Mouse (Mus musculus) embryonic facial prominence, embryonic 10.5 days (tissue): ENCODE measurements around the gene Trpc4ap. TPM values are rescaled to one million over a fixed set of nuclear protein-coding genes. Genes with fewer than 3 reads are reported as not detected.

Experiments
- DNase-seq: peaks from one replicate; pipeline ENCODE4 v3.0.0-alpha.2; 2017; ENCODE audit warnings: low spot score
- H3K27ac ChIP-seq: fragments of 300-500 bp; sonication (generic); replicated peaks from 2 replicates; pipeline ENCODE4 v1.5.1; 2016; ENCODE audit warnings: mild to moderate bottlenecking
- H3K27me3 ChIP-seq: fragments of 300-500 bp; sonication (generic); replicated peaks from 2 replicates; pipeline ENCODE4 v1.6.1; 2016; ENCODE audit warnings: low read depth, mild to moderate bottlenecking; ENCODE audit not compliant: poor library complexity, severe bottlenecking
- H3K36me3 ChIP-seq: fragments of 300-500 bp; sonication (generic); replicated peaks from 2 replicates; pipeline ENCODE4 v1.6.1; 2016; ENCODE audit warnings: mild to moderate bottlenecking, moderate library complexity
- H3K4me1 ChIP-seq: fragments of 300-500 bp; sonication (generic); 2 replicates; pipeline ENCODE4 v1.6.1; 2016
- H3K4me3 ChIP-seq: fragments of 300-500 bp; sonication (generic); 2 replicates; pipeline ENCODE4 v1.5.1; 2016; ENCODE audit warnings: mild to moderate bottlenecking, moderate library complexity
- H3K9me3 ChIP-seq: fragments of 300-500 bp; sonication (generic); 2 replicates; pipeline ENCODE4 v1.6.1; 2016; ENCODE audit warnings: mild to moderate bottlenecking
- WGBS: fragments of 180-500 bp; shearing (Covaris S2); methylation state at CpG from one replicate; pipeline ENCODE4 v1.1.7; 2016; 5-methylcytosine and 5-hydroxymethylcytosine counted together
- polyA plus RNA-seq: library from polyadenylated mRNA; unstranded; fragments of >200 nt; fragmentation: Nextera tagmentation; extraction: Ambion mirVana; gene quantifications from 2 replicates; pipeline ENCODE4 v1.2.1, GENCODE M21; 2016

The Trpc4ap gene
- polyA plus RNA-seq, 1 experiment from 2014 or later, result 126 TPM

DNA sequence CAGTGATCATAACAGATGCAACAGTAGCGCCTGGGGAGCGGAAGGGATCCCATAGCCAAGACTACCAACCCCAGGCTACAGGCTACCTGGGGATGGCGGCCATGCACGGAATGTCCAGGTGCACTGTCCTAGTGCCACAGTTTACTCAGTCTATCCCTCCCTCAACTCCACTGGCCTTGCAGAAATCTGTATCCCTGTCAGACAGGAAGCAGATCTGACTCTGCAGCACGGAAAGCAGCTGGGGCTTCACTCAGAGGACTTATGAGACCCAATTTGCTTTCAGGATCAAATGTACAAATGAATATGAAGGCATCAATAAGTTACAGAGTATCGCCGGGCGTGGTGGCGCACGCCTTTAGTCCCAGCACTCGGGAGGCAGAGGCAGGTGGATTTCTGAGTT is 4.4 kb downstream of the Trpc4ap start:
- peaks cover 37% of the 10 kb centered on the region for H3K36me3 ChIP-seq
- H3K27me3 ChIP-seq, result no peaks in the 10 kb centered on the region
- 96% methylated on average over 11 of the region's 11 CpGs for WGBS
- H3K4me1 ChIP-seq, result peaks cover 21% of the 10 kb centered on the region
- DNase-seq, result no peak
- no peak overlapping the region for H3K4me3 ChIP-seq
- H3K27ac ChIP-seq, result no peak overlapping the region
- H3K9me3 ChIP-seq, result no peaks in the 10 kb centered on the region

DNA sequence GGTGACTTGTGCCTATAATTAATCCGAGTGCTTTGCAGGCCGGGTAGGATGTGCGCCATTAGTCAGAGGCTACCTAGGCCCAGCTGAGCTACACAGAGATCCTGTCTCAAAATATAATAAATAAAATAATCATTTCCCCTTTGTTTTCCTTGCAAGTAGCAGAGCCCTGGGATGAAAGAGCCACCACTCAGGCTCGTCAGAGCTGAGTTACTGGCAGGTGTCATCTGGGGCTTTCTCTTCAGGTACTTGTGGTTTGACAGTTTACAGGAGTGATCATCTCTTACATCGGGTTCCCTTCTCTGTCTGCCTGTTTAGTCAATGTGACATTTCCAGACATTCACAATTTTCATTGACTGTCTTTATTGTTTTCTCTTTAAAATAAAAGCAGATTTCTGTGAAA is 5.6 kb downstream of the Trpc4ap start:
- Histone ChIP-seq H3K27ac (no peak overlapping the region), H3K4me1 (peaks cover 21% of the 10 kb centered on the region), H3K4me3 (no peak overlapping the region), H3K9me3 (no peaks in the 10 kb centered on the region), H3K27me3 (no peaks in the 10 kb centered on the region), H3K36me3 (peaks cover 33% of the 10 kb centered on the region)
- WGBS, result 90% methylated on average over 5 of the region's 5 CpGs
- no peak for DNase-seq

DNA sequence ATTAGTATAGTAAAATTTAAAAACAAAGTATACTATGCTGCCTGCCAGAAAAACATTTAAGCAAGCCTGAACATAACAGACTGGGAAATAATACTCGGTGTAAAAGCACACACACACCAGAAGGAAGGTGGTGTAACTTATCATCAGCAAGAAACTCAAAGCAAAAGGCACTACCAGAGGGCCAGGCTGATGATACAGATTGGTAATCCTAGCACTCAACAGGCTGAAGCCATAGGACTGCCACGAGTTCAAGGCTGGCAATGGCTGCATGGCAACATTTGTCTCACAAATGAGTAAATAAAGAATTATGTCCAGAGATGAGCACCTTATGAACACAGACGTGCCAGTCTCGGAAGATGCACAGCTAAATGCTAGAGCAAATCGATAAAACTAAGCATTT is 8.4 kb downstream of the Trpc4ap start:
- WGBS, result 93% methylated on average over 5 of the region's 5 CpGs
- H3K27me3 ChIP-seq, result no peaks in the 10 kb centered on the region
- H3K4me3 ChIP-seq, result no peak overlapping the region
- H3K27ac ChIP-seq, result no peak overlapping the region
- H3K9me3 ChIP-seq, result no peaks in the 10 kb centered on the region
- peaks cover 36% of the 10 kb centered on the region for H3K36me3 ChIP-seq
- DNase-seq, result no peak
- H3K4me1 ChIP-seq, result peaks cover 3% of the 10 kb centered on the region; the same call in 1 of the 2 replicates

DNA sequence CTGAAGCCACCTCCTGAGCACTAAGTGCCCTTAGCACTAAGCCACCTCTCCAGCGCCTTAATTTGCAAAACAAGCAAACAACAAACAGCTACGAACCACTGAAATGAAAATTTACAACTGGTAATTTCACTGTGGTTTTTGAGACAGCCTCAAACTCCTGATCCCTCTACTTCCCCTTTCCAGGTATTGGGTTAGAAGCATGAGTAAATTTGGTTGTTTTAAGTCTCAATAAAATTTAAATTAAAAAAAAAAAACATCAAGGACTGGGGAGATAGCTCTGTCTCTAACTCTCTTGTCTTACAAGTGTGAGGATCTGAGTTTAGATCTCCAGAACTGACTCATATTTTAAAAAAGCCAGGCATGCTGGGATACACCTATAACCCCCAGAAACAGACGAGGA is 9.0 kb downstream of the Trpc4ap start:
- H3K4me3 ChIP-seq, result no peak overlapping the region
- DNase-seq, result no peak
- H3K9me3 ChIP-seq, result no peaks in the 10 kb centered on the region
- peaks cover 3% of the 10 kb centered on the region; the same call in 1 of the 2 replicates for H3K4me1 ChIP-seq
- H3K27me3 ChIP-seq, result no peaks in the 10 kb centered on the region
- H3K36me3 ChIP-seq, result peaks cover 36% of the 10 kb centered on the region
- WGBS, result 75% methylated on average over 3 of the region's 3 CpGs
- H3K27ac ChIP-seq, result no peak overlapping the region

DNA sequence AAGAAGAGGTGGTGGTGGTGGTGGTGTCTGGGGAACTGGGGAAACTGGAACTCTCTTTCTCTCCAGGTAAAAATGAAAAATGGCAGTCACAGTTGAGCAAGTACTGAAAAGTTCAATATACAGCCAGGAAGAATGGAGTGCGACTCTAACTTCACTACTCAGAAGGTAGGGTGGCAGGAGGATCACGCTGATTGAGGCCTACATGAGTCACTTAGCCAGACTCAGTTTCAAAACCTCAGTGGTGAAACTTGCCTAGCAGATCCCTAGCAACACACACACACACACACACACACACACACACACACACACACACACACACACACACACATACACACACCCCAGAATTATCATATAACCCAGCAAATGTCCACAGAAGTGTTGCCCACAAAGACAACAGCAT is 10.3 kb downstream of the Trpc4ap start:
- no peak for DNase-seq
- H3K4me3 ChIP-seq, result no peak overlapping the region
- peaks cover 3% of the 10 kb centered on the region; the same call in 1 of the 2 replicates for H3K4me1 ChIP-seq
- no peaks in the 10 kb centered on the region for H3K9me3 ChIP-seq
- 87% methylated on average over 2 of the region's 2 CpGs for WGBS
- no peak overlapping the region for H3K27ac ChIP-seq
- H3K27me3 ChIP-seq, result no peaks in the 10 kb centered on the region
- peaks cover 27% of the 10 kb centered on the region for H3K36me3 ChIP-seq

DNA sequence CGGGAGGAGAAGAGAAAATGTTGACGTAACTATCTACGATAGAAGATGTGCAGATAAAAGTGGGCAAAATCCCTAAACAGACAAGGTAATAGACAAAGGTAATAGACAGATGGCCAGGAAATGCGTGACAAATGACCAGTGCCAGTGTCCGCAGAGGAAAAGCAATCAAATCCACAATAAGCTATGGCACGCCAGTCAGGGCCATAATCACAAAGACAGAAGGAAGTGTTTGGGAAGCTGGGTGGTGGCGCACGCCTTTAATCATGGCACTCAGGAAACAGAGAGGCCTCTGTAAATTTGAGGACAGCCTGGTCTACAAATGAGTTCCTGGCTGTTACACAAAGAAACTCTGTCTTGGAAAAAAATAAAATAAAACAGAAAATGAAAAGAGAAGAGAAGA is 11.0 kb downstream of the Trpc4ap start:
- Histone ChIP-seq H3K27ac (no peak overlapping the region), H3K4me1 (peaks cover 3% of the 10 kb centered on the region; the same call in 1 of the 2 replicates), H3K27me3 (no peaks in the 10 kb centered on the region), H3K9me3 (no peaks in the 10 kb centered on the region), H3K36me3 (peaks cover 21% of the 10 kb centered on the region), H3K4me3 (no peak overlapping the region)
- WGBS, result 75% methylated on average over 8 of the region's 8 CpGs
- no peak for DNase-seq

DNA sequence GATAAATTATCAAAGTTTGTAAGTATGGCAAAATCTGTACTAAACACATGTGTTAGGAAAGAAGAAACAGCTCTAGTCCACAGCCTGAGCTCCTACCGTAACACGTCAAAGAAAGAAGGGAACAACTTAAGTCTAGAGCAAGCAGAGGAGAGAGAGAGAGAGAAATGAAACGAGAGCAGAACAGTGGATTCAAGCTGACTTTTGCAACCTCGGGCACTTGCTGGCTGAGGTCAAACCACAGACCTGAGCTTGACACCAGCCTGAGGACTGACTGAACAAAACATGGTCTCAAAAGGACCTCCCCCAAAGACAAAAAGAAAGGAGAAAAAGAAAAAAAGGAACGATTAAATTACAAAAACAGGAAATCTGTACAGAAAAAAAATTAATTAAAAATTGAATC is 11.6 kb downstream of the Trpc4ap start:
- no peaks in the 10 kb centered on the region for H3K27me3 ChIP-seq
- H3K27ac ChIP-seq, result no peak overlapping the region
- no peak for DNase-seq
- WGBS, result 77% methylated on average over 5 of the region's 5 CpGs
- peaks cover 16% of the 10 kb centered on the region for H3K36me3 ChIP-seq
- H3K9me3 ChIP-seq, result no peaks in the 10 kb centered on the region
- peaks cover 3% of the 10 kb centered on the region; the same call in 1 of the 2 replicates for H3K4me1 ChIP-seq
- no peak overlapping the region for H3K4me3 ChIP-seq

DNA sequence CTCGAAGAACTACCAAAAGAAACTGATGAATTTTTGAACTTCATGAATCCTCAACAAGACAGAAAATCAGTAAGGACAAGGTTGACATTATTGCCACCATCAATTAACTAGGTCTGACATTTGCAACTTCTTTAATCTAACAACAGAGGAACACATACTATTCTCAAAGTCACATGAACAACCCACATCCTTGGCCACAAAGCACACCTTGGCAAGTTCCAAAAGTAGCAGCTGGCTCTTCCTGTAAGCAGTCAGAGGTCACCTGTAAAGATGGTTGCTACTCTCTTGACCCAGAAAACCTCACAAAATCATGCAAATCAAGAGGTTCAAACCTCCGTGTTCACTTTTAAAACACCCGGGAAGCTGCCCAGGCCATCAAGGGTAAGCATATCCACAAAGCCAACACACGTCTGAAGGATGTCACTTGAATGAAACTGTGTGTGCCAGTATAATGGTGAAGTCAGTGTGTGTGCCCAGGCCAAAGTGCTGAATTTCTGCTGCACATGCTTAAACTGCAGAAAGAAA is 12.5 kb downstream of the Trpc4ap start:
- no peak overlapping the region for H3K27ac ChIP-seq
- 95% methylated on average over 4 of the region's 4 CpGs for WGBS
- no peaks in the 10 kb centered on the region for H3K27me3 ChIP-seq
- H3K36me3 ChIP-seq, result peaks cover 14% of the 10 kb centered on the region
- no peaks in the 10 kb centered on the region for H3K9me3 ChIP-seq
- peaks cover 3% of the 10 kb centered on the region; the same call in 1 of the 2 replicates for H3K4me1 ChIP-seq
- H3K4me3 ChIP-seq, result no peak overlapping the region
- no peak for DNase-seq

DNA sequence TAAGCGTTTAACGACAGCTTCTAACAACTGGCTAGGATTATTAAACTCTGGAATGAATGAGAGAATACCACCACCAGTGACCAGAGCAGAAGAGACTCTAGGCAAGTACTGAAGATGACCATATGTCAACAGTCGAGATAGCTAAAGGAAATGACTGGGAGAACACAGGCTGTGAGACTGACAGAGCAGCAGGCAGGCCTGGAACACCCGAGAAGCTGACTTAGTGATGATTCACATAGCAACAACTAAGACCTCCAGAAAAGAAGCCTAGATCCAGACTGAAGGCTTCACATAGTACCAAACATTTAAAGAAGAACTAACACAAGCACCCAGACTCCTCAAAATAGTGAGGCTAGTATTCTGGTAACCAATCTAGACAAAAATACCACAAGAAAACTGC is 17.1 kb downstream of the Trpc4ap start:
- Histone ChIP-seq H3K9me3 (no peaks in the 10 kb centered on the region), H3K4me3 (no peak overlapping the region), H3K27ac (no peak overlapping the region), H3K4me1 (no peaks in the 10 kb centered on the region), H3K27me3 (no peaks in the 10 kb centered on the region), H3K36me3 (peaks cover 33% of the 10 kb centered on the region)
- DNase-seq, result no peak
- WGBS, result 74% methylated on average over 4 of the region's 4 CpGs

DNA sequence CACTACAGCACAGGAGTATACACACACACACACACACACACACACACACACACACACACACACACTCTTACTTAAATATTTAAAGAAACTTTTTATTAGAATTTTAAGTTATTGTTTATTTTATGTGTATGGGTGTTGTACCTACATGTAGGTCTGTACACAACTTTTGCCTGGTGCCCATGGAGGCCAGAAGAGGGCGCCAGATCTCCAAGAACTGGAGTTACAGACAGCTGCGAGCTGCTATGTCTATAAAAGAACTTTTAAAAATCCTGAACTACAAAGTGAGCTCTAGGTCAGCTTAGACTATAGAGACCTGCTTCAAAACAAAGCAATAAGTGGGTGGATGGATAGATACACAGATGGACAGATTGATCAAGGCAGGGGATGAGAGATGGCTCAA is 18.6 kb downstream of the Trpc4ap start:
- peak; percentile 55 for DNase-seq
- no peaks in the 10 kb centered on the region for H3K4me1 ChIP-seq
- no peaks in the 10 kb centered on the region for H3K27me3 ChIP-seq
- no peaks in the 10 kb centered on the region for H3K9me3 ChIP-seq
- H3K36me3 ChIP-seq, result peaks cover 37% of the 10 kb centered on the region
- H3K27ac ChIP-seq, result no peak overlapping the region
- H3K4me3 ChIP-seq, result no peak overlapping the region
- WGBS, result 32% methylated on average over 2 of the region's 2 CpGs

DNA sequence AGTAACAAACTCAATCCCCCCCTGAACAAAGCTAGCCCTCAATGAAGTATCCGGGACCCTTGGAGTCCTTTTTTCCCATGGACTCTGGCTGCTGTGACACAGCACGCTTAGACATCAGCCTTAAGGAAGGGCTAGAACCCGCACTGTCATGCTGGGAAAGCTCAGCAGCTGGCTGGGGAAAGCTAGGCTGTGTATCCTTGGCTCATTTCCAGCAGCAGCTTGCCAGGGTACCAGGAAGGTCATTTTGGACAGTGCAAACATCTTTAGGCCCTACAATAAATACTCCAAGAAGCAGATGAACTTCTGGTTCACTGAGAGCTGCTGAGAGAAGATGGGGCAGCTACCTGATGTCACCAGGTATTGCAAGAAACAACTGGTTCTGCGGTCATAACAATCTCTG is 20.9 kb downstream of the Trpc4ap start:
- H3K4me3 ChIP-seq, result no peak overlapping the region
- H3K36me3 ChIP-seq, result peaks cover 59% of the 10 kb centered on the region
- WGBS, result 91% methylated on average over 4 of the region's 4 CpGs
- H3K27me3 ChIP-seq, result no peaks in the 10 kb centered on the region
- H3K27ac ChIP-seq, result no peak overlapping the region
- no peaks in the 10 kb centered on the region for H3K9me3 ChIP-seq
- H3K4me1 ChIP-seq, result no peaks in the 10 kb centered on the region
- DNase-seq, result no peak

DNA sequence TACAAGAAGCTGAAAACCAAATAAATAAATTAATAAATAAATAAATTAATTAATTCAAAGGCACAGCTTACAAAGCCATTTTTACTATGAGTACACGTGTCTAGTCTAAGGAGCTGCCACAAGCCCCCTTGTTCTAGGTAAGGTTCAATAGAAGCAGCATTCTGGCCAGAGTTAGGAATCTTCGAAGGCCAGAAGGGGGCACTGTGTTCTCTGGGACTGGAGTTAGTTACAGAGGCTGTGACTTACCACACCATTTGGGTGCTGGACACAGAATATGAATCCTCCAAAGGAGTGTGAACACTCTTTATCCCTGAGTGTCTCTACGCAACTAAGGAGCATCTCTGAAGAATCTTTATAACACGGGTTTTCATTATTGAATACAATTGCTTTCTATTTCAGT is 23.7 kb downstream of the Trpc4ap start:
- DNase-seq, result peak; percentile 21
- H3K36me3 ChIP-seq, result peaks cover 87% of the 10 kb centered on the region

DNA sequence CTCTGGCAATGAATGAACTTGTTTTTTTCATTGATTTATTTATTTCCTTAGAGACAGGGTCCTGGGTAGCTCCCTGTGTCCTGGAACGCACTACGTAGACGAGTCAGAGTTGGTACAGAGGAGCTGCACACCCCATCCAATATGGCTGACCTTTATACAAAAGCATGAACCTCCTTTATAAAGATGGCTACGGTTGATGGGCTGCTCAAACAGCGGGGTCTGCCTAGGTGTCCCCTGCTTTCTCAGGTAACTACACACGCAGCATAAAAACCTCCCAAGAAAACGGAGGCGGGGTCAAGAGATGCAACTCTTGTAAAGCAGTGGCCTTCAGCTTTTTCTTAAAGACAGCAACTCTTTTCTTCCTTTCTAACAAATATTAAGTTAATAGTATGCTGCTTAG is 24.3 kb downstream of the Trpc4ap start:
- WGBS, result 96% methylated on average over 8 of the region's 8 CpGs
- no peaks in the 10 kb centered on the region for H3K27me3 ChIP-seq
- H3K4me1 ChIP-seq, result no peaks in the 10 kb centered on the region
- H3K9me3 ChIP-seq, result no peaks in the 10 kb centered on the region
- H3K4me3 ChIP-seq, result no peak overlapping the region
- DNase-seq, result no peak
- no peak overlapping the region for H3K27ac ChIP-seq
- H3K36me3 ChIP-seq, result peaks cover 93% of the 10 kb centered on the region

More for the DNA sequence above, 23.7 kb downstream of the Trpc4ap start:
- no peaks in the 10 kb centered on the region for H3K27me3 ChIP-seq
- no peaks in the 10 kb centered on the region for H3K4me1 ChIP-seq
- H3K9me3 ChIP-seq, result no peaks in the 10 kb centered on the region
- no peak overlapping the region for H3K4me3 ChIP-seq
- 87% methylated on average over 4 of the region's 4 CpGs for WGBS
- H3K27ac ChIP-seq, result no peak overlapping the region
